Comparison of ENCODE assay signal across 22 mouse cellular contexts in genomic region chrX:22805184-22805583, GRCm38 (mm10).
DNase-seq lines count a peak whose midpoint lies in the region; ATAC-seq lines count a peak whose summit lies in the region.
"Had no signal": no experiment of that assay in that cellular context is flagged by ENCODE, and none has a peak within 500 bp of the region (broad histone marks: within the 10 kb centered on the region; RNA-seq: fewer than 3 reads in every experiment).

No protein-coding gene starts in this region.

- peak; percentile 3 for DNase-seq in forebrain, embryonic 14.5 days (ENCODE audit: low spot score)
- peak; percentile 2 to 27 for DNase-seq in layer of hippocampus, postnatal 14 days (ENCODE audit: low spot score in 2 of 2)
- DNase-seq in layer of hippocampus, adult 11-12 months (ENCODE audit: low spot score), result no peak
- DNase-seq in Muller cell, postnatal 12 days (ENCODE audit: inconsistent ontology term), result peak; percentile 79
- peak; percentile 12 for DNase-seq in brain, adult 2 months (ENCODE audit: low read depth, low spot score)
- no peak for DNase-seq in adipocyte (ENCODE audit: low spot score)
- DNase-seq in gastrocnemius, adult 8-10 months (ENCODE audit: low spot score in 2 of 2), result no peak
- DNase-seq: adrenal gland, postnatal 10 days; adrenal gland, postnatal 36 days; cerebellum, adult 11-12 months; cerebellum, adult 9-10 months; gastrocnemius, postnatal 10 days; gastrocnemius, postnatal 36 days; kidney, adult 18-20 months had no signal

- H3K4me3 ChIP-seq in forebrain, embryonic 14.5 days (ENCODE audit: low read depth, low read length), result no peak overlapping the region
- H3K4me3 ChIP-seq in forebrain, embryonic 13.5 days, result no peak overlapping the region
- H3K4me3 ChIP-seq: forebrain, embryonic 10.5 days; forebrain, embryonic 15.5 days; hindbrain, embryonic 13.5 days; intestine, embryonic 15.5 days had no signal

- no peak overlapping the region for H3K4me2 ChIP-seq in forebrain, embryonic 14.5 days (ENCODE audit: low read length)
- H3K4me2 ChIP-seq in forebrain, embryonic 13.5 days, result no peak overlapping the region
- H3K4me2 ChIP-seq: forebrain, embryonic 15.5 days; heart, embryonic 11.5 days; hindbrain, embryonic 13.5 days; intestine, embryonic 15.5 days had no signal

- no peak overlapping the region for H3K27ac ChIP-seq in forebrain, embryonic 14.5 days (ENCODE audit: low read depth, low read length)
- H3K27ac ChIP-seq in forebrain, embryonic 13.5 days, result no peak overlapping the region
- H3K27ac ChIP-seq: forebrain, embryonic 10.5 days; forebrain, embryonic 15.5 days; hindbrain, embryonic 13.5 days; intestine, embryonic 15.5 days had no signal

- H3K36me3 ChIP-seq in forebrain, embryonic 14.5 days (ENCODE audit: control insufficient read depth, insufficient read depth, low read length), result no peaks in the 10 kb centered on the region
- no peaks in the 10 kb centered on the region for H3K36me3 ChIP-seq in forebrain, embryonic 13.5 days (ENCODE audit: poor library complexity, severe bottlenecking)
- H3K36me3 ChIP-seq: forebrain, embryonic 10.5 days; forebrain, embryonic 15.5 days; hindbrain, embryonic 13.5 days; intestine, embryonic 15.5 days had no signal

- H3K9ac ChIP-seq in forebrain, embryonic 14.5 days (ENCODE audit: low read length), result no peak overlapping the region
- H3K9ac ChIP-seq in forebrain, embryonic 13.5 days, result no peak overlapping the region
- H3K9ac ChIP-seq: forebrain, embryonic 15.5 days; hindbrain, embryonic 13.5 days; intestine, embryonic 15.5 days had no signal

- no peaks in the 10 kb centered on the region for H3K9me3 ChIP-seq in forebrain, embryonic 14.5 days (replicated peaks; ENCODE audit: control insufficient read depth, low read length)
- H3K9me3 ChIP-seq in forebrain, embryonic 13.5 days (replicated peaks), result no peaks in the 10 kb centered on the region
- H3K9me3 ChIP-seq: forebrain, embryonic 10.5 days; forebrain, embryonic 15.5 days; hindbrain, embryonic 13.5 days; intestine, embryonic 15.5 days had no signal

- no peaks in the 10 kb centered on the region for H3K4me1 ChIP-seq in forebrain, embryonic 14.5 days (ENCODE audit: control insufficient read depth, insufficient read depth, low read length)
- H3K4me1 ChIP-seq in forebrain, embryonic 13.5 days, result no peaks in the 10 kb centered on the region
- H3K4me1 ChIP-seq: forebrain, embryonic 10.5 days; forebrain, embryonic 15.5 days; hindbrain, embryonic 13.5 days; intestine, embryonic 15.5 days had no signal

- WGBS in forebrain, embryonic 14.5 days, result 64% methylated on average over 1 of the region's 1 CpGs
- WGBS in forebrain, embryonic 13.5 days, result 48% methylated on average over 1 of the region's 1 CpGs

- no peak for ATAC-seq in forebrain, embryonic 14.5 days
- no peak for ATAC-seq in forebrain, embryonic 13.5 days
- ATAC-seq: activated CD4-positive, CD25-positive, alpha-beta regulatory T cell, adult 4 months; CD4-positive, CD25-positive, alpha-beta regulatory T cell, adult 4 months; forebrain, embryonic 15.5 days; intestine, embryonic 15.5 days had no signal

- no peaks in the 10 kb centered on the region for H3K27me3 ChIP-seq in forebrain, embryonic 14.5 days (replicated peaks; ENCODE audit: control insufficient read depth, insufficient read depth, low read length)
- no peaks in the 10 kb centered on the region for H3K27me3 ChIP-seq in forebrain, embryonic 13.5 days
- H3K27me3 ChIP-seq: forebrain, embryonic 15.5 days; hindbrain, embryonic 13.5 days; intestine, embryonic 15.5 days had no signal

Comparison
In these comparisons a context has a peak if more than half of its experiments do, and no peak if none do; other contexts are left out.
1. DNase-seq: peak in forebrain, embryonic 14.5 days (single experiment), layer of hippocampus, postnatal 14 days (2 of 2), Muller cell, postnatal 12 days (single experiment) and brain, adult 2 months (single experiment); none in layer of hippocampus, adult 11-12 months (single experiment), adipocyte (single experiment) and gastrocnemius, adult 8-10 months (0 of 2).